Mouse (Mus musculus): ENCODE results near the gene Fbxl18. TPM values are rescaled to one million over a fixed set of nuclear protein-coding genes. Genes with fewer than 3 reads are reported as not detected.
A peak's percentile ranks its signal among the peaks of the same experiment; 100 is the strongest.

The Fbxl18 gene
- total RNA-seq, 2 experiments from 2014 or later: 9.7 to 9.8 TPM

DNA sequence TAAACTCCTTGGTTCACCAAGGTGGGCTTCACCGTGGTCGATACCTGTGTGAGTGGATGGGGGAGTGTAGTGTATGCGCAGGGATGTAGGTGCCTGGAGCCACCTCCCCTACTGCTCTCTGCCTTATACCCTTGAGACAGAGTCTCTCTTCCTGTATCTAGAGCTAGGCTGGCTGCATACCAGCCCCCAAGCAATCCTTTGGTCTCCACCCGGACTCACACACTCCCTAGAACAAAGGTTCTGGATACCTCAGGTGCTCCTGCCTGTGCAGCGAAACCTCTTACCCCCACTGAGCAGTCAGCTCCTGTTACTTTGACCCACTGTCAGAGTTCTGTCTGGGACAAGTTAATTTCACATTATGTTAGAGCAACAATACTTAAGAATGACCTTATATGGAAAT lies 69.6 kb downstream of the Fbxl18 start:
- no peak for DNase-seq (ENCODE audit: low spot score in 2 of 2)

DNA sequence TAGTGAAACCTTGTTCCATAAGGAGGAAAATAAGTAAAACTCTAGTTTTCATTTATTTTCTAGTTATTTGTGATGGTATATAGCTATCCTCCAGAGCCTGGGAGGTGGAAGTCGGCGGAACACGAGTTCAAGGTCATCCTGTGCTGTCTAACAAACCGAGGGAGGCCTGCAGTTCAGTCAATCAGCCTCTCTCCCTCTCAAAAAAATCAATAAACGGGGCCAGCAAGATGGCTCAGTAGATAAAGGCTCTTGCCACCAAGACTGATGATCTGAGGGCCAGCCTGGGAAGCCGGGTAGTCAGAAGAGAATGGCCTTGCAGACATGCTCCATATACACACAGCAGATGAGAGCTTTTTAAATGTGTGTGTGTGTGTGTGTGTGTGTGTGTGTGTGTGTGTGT lies 71.1 kb downstream of the Fbxl18 start:
- no peak for DNase-seq (ENCODE audit: low spot score in 2 of 2)

DNA sequence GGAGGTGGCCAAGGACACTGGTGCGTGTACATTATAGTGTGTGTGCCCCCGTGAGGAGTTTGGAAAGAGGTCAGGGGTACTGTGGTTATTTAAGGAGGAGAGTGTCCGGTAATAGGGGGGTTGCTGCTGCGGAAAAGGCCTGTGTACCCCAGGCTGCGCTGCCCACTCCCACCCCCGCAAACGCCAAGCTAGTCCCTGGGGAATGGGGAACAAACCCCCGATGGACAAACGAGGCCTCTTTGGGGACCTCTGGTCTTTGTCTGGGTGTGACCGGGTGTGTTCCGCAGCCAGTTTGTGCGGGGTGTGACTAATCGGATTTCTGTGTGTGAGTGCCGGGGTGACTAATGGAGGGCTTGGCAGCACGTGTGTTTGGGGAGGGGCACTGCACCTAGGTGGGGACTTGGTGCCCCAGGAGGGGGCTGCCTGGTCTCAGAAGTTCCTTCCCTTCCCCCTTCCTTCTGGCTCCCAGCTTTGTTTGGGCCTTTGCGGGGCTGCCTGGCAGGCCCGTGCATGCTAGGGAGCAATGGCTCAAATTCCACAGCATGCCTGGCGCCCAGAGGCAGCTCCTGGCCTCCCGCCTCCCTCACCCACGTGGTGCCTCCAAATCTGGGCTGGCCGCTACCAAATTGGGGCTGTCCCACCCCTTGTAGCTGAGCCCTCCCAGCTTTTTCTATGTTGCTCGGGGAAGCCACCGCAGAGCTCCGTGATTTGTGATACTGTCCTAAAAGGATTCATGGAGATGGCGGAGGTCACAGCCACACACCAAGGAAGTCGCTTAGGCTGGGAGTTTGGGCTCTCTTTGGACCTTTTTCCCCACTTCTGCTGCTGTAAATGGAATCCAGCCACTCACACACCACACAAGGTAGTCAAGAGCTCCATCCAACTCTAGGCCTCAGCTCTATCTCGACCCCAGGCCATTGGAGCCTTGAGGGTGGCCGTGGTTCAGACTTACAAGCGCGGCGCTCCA lies 71.8 kb downstream of the Fbxl18 start:
- peak; percentile 78 to 90 for DNase-seq (ENCODE audit: low spot score in 2 of 2)

DNA sequence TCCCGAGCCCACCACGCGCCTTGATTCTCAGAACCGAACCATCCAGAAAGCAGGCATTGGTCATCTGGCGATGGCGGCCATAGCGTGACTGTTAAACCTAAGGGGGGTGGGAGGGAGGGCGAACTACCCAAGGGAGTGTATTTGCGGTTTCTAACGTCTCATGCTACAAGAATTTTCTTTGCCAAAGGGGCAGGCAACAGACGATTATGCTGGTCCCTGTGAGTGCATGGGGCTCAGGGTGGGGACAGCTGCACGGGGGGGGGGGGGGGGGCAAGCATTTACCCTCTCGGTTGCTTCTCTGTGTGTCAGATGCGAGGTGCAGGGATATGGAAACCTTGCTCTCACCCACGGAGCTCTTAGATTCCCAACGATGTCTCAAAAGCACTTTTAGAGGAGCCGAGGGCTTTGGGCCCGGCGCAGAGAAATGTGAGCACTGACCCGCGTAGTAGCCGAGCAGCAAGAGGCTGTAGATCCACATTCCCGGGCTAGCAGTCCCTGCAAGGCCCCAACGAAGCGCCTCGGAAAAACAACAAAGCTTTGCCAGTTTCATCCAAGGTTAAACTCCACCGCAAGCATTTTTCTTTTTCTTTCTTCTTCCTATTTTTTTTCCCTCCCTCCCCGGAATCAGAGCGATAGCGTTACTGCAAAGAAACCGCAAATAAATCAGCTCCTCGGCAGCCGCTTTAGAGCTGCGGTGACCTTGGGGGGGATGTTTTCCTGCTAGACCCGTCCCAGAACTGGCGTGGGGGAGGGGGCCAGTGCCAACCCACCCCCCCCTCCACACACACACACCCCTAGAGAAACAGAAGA lies 72.7 kb downstream of the Fbxl18 start:
- peak in 1 of 2 experiments; percentile 50 for DNase-seq (ENCODE audit: low spot score in 2 of 2)

DNA sequence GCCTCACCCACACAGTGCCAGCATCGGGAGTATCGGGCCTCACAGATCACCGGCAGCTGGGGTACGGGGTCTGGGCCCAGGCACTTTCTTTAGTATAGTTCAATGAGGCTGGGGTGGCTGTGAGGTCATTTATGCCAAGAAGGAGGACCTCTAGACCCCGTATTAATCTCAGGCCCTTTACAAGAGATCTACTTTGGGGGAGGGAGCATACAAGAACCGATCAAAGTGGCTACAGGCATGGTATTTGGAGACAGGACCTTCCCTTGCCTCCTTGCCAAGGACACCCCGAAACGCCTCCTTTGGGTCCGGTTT lies 73.3 kb downstream of the Fbxl18 start:
- DNase-seq (ENCODE audit: low spot score in 2 of 2): no peak

DNA sequence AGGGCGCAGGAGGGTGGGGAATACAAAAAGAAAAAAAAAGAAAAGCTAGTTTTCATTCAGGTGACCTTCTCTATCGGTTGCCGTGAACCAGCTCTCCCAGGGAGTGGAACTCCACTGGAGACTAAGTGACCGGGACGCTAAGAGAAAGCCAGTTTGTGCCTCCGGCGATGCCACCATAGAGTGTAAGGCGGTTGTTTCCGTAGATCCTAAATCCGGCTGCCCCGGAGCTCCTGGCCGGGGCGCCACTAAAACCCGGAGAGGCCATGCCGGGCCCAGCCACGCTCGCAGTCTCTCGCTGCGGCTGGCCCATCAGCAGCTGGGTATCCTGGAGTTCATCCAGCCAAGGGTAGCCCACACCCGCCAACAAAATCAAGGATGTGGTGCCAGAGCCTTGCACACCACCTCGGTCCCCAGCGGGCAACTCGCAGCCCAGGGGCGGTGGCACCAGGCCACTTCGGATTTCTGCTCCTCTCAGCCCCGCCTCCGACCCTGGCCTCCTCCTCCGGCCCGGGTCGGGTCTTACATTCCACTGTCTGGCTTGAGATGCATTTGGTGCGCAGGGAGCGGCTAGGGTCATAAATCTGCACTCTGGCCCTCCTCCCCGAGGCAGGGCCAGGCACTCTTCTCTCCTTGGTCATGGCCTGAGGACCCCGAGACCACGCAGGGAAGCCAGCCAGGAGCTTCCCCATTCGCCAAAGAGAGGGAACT lies 73.8 kb downstream of the Fbxl18 start:
- DNase-seq (ENCODE audit: low spot score in 2 of 2): peak; percentile 86 to 94

DNA sequence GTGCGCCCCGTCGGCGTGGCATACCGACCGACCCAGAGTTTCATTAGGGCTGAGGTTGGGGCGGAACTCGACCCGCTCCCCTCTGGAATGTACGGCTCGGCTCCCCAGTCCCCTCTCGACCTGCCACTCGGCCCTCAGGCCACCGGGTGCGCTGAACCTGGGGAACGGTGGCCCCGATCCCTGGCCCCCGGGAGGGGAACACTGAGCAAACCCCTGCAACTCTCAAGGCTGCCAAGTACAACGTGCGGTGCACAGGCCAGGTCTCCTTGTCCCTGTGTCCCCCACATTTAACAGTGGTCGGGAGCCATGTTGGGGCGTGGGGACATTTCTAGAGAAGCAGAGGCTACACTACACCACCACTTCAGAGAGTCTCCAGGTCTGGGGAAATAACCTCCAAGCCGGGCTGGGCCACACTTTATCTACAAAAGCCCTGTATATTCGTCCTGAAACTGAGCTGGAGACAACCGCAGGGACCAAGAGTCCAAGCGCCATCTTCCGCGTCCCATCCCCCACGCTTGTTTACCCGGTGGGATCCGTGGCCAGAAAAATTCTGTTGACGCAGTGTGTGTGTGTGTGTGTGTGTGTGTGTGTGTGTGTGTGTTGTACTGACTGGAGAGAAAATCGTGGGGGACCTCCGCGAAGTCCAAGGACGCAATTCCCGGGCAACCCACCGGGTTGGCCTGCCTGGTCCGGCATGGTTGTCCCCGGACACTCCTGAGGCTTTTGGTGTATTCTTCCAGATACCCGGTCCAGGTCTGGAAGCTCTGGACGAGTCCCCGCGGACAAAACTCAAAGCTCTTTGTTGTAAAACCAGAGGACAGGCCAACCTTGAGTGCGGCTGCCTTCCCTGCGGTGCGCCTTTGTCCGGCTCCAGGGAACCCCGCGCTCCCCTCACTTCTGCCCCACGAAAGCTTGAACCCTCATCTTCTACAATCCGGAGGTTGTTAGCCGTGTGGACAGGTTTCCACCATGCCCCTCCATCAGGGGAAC lies 74.7 kb downstream of the Fbxl18 start:
- peak; percentile 59 to 83 for DNase-seq (ENCODE audit: low spot score in 2 of 2)

DNA sequence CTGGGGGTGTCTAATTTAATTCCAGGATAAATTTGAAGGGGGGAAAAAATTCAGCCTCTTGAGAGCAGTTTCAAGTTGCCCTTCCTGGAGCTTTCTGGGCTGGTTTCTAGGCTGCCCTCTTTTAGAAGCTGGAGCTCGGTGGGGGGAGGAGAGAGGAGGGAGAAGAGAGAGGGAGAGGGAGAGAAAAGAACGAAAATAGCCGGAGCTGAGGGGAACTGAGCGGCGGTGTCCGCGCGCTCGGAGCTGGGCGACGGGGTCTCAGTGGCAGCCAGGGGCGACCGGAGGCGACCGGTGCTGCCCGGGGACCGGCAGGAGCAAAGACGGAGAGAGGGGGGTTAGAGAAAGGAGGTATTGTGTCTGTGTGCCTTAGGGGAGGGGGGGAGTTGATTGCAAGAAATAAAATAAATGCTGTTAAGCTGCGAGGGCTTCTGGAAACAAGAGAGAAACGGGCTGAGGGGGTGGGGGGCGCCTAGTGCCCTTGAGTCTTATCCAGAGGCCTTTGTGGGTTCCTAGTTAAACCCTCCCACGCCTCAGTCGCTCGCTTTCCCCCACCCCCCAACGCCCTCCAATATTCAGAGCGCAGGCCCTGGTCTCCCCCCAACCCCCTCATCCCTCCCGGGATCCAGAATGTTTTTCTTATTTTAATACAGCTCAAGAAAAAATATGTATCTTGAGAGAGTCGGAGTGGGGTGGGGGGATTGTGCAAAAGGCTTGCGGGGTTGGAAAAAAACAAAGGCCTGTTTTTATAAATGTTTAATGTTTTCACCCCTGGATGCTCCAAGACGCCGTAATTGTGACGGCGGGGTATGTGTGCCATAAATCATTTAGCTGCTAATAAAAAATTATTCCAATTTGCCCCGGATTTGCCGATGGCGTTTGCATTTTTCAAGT lies 75.6 kb downstream of the Fbxl18 start:
- DNase-seq (ENCODE audit: low spot score in 2 of 2): peak; percentile 50 to 70

DNA sequence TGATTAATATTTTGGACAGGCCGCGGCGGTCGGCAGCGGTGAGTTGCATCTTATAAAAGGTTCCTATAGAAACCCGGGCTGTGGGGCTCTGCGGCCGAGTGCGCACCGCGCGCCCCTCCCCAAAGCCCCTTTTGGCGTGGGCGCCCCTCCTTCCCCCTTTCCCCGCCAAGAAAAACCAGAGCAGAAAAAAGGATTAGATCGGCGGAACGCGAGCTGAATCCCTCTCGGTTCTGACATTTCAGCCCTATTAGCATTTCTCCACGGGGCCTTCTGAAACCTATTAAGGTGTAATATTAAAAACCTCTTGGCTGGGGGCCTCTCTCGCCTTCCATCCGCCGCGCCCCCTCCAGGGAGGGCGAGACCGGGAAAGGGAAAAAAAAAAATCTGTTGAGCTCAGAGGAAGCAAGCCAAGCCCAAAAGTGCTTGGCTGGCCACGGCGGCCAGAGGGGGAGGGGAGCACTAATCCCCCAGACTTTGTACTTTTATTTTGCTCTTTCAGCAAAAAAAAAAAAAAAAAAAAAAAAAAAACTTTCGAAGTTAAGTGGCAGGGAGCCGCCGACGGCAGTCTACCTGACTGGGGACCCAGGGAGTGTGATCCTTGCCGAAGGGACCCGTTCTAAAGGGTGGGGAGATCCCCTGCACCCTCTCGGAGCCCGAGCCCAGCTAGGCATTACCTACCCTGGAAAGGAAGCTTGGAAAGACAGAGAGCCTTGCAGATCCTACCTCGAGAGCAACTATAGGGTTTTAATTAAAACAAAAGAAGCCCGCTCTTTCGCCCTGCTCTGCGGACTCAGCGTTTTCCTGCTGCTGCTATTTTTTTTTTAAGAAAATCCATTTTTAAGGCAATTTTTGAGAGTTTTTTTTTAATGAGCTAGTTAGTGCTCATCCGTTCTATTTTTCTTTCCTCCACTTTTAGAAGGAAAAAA lies 76.5 kb downstream of the Fbxl18 start:
- peak; percentile 59 to 80 for DNase-seq (ENCODE audit: low spot score in 2 of 2)

DNA sequence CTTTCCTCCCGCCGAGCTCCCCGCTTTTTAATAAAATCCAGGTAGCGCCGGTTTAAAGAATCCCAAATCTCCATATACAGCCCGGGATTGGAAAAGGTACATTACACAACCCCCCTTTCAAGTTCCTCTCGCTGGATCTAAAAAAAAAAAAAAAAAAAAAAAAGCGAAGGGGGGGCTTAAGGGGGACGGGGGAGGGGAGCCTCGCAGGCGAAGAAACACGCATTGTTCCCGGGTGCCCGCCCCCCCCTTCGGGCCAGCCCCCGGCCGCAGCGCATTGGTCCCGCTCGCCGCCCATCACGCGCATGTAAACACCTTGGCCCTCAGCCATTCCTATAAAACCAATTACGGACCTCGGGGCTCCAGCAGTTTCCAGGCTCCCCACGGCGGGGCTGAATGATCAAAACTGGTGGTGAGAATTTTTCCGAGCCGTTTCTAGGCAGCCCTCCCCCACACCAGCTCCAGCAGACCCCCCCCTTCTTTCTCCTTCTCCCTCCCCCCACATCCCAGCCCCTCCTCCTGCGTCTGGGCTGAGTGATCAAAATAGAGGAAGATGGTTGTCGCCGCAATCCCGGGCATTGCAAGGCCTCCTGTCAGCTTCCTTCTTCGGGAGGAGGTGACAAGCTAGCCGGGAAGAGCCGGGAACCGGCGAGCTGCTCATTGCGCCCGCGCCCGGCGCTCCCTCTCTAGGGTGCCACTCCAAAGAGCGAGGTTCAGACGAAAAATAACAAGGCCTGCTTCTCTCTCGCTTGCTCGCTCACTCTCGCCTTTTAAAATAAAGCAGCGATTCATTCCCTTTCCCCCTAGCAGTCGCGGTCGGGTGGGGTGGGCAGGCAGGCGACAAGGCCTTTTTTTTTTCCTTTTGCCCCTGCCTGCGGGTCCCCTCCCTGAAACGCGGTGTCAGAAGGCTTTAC lies 77.4 kb downstream of the Fbxl18 start, which contains the start of gene Tnrc18:
Gene Tnrc18, minus strand, starts transcription at position 139 of the 911 bp plus-strand sequence.
- peak; percentile 99 for DNase-seq (ENCODE audit: low spot score in 2 of 2)

Other genes with a start within 250 kb of the Fbxl18 start
- gene Slc29a4, start 202.9 kb downstream of the Fbxl18 start, total RNA-seq (2021): under 1 TPM; 0.81 to 0.88 TPM
- gene Tnrc18, start 77.8 kb downstream of the Fbxl18 start, total RNA-seq (2021): 10 to 100 TPM; 82.2 TPM
- gene Actb, start 11.3 kb upstream of the Fbxl18 start, total RNA-seq (2021): 1,000 to 10,000 TPM; 2,802 to 2,810 TPM
- 100 to 1,000 TPM; 182 to 208 TPM for gene Fscn1, start 64.9 kb upstream of the Fbxl18 start, total RNA-seq (2021)
- gene Rnf216, start 217.6 kb upstream of the Fbxl18 start, total RNA-seq (2021): 10 to 100 TPM; 34.0 to 39.8 TPM

Data from gastrocnemius, postnatal 4 days (tissue).